Mouse (Mus musculus) cerebellum, adult 2 months (tissue): ENCODE results near the gene Pla2g1b.

ENCODE experiments used
- CTCF ChIP-seq: fragments of 200-500 bp; IDR thresholded peaks from 2 replicates; pipeline ENCODE4 v1.5.1; 2011; ENCODE audit warnings: low read depth, mild to moderate bottlenecking, control low read depth, low read length, moderate library complexity, borderline replicate concordance; ENCODE audit not compliant: insufficient read depth
- POLR2A ChIP-seq: fragments of 200-500 bp; IDR thresholded peaks from 2 replicates; pipeline ENCODE4 v1.6.1; 2011; ENCODE audit warnings: low read length, control low read depth, borderline replicate concordance; ENCODE audit not compliant: insufficient read depth

DNA sequence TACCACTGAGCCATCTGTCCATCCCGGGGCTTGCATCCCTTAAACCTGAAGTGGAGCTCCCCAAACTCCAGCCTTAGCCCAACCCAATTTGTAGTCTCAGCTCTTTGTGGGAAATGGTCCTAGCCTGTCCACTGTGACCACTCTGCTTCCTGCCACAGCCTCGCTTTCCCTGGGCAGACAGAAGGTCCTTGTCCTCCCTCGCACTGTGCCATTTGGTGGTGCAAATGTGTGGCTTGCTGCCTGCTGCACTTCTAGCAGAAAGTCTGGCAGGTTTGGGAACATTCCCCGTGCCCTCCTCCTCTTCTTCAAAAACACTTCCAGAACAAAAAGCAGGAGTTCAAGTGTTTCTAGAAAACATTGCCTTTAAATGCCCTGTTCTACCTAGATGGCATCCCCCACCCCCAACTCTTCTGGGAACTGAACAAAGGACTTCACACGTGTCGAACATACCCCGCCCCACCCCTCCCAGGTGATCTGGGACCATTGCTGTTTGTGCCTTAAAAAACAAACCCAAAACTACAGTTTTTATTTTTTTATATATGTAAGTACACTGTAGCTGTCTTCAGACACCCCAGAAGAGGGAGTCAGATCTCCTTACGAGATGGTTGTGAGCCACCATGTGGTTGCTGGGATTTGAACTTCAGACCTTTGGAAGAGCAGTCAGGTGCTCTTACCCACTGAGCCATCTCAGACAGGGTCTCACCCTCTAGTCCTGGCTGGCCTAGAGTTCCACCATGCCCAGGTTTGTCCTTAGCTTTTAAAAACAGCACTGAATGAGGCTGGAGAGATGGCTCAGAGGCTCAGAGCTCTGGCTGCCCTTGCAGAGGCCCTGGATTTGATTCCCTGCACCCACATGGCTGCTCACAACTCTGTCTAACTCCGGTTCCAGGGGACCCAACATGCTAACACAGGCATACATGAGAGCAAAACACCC is 32.5 kb downstream of the Pla2g1b start:
- TF ChIP-seq POLR2A, result no peak
- no peak for TF ChIP-seq CTCF
